Comparison of ENCODE assay signal across 9 mouse cellular contexts in the genomic region with DNA sequence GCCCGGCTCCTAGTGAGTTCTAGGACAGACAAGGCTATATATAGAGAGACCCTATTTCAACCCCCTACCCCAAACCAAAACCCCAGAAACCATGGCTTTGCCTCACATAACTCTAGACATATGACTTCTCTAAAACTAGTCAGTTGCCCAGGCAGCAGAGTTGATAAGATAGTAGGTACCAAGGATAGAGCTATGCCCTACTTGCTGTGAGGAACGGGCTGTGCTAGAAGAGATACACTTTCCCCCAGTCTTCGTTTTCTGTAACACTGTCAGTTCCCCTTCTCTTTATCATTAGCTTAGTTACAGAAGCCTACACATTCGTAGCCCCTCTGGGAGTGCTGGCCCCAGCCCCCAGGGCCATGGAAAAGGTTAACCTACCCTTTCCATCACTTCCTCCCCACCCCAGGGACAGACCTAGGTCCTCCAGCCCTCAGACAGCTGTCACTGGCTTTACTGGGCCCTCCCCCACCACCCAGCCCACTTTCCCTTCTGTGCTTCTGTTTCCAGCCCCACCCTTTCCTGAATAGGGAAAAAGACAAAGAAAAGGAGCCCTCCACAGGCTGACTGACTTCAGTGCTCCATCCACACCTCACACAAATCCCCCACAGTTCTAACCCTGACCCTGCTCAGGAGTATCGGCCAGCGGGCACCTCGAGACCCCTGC. TPM values are rescaled to one million over a fixed set of nuclear protein-coding genes. Genes with fewer than 3 reads are reported as not detected.
A peak's percentile ranks its signal among the peaks of the same experiment; 100 is the strongest.
DNase-seq lines count a peak whose midpoint lies in the region; ATAC-seq lines count a peak whose summit lies in the region.
"Had no signal": no experiment of that assay in that cellular context is flagged by ENCODE, and none has a peak within 500 bp of the region (broad histone marks: within the 10 kb centered on the region; RNA-seq: fewer than 3 reads in every experiment).

No protein-coding gene starts in this region.

- DNase-seq in lung, postnatal 10 days: peak; percentile 62
- no peak for DNase-seq in lung, postnatal 25 days (ENCODE audit: low spot score)
- DNase-seq in right cerebral cortex, adult 2 months (ENCODE audit: low spot score in 2 of 2): no peak
- DNase-seq in right cerebral cortex, postnatal 4 days: no peak
- DNase-seq in cerebellum, postnatal 14 days: no peak

- WGBS in embryonic facial prominence, embryonic 15.5 days: 79% methylated on average over 7 of the region's 7 CpGs
- 73% methylated on average over 7 of the region's 7 CpGs for WGBS in hindbrain, embryonic 12.5 days
- 89% methylated on average over 7 of the region's 7 CpGs for WGBS in neural tube, embryonic 12.5 days

- peak; percentile 17; the same call in 1 of the 2 replicates for ATAC-seq in embryonic facial prominence, embryonic 15.5 days (ENCODE audit: insufficient number of reproducible peaks, low FRiP score, low TSS enrichment, low read depth)
- no peak for ATAC-seq in hindbrain, embryonic 12.5 days (ENCODE audit: low FRiP score)
- ATAC-seq in neural tube, embryonic 12.5 days (ENCODE audit: low FRiP score, low read depth): no peak

- no peaks in the 10 kb centered on the region for H3K27me3 ChIP-seq in embryonic facial prominence, embryonic 15.5 days
- H3K27me3 ChIP-seq in hindbrain, embryonic 12.5 days: no peaks in the 10 kb centered on the region
- H3K27me3 ChIP-seq in neural tube, embryonic 12.5 days (replicated peaks): no peaks in the 10 kb centered on the region

- no peak overlapping the region for H3K9ac ChIP-seq in embryonic facial prominence, embryonic 15.5 days
- H3K9ac ChIP-seq in hindbrain, embryonic 12.5 days: peak overlapping the region; percentile 82
- peak overlapping the region; percentile 65 for H3K9ac ChIP-seq in neural tube, embryonic 12.5 days

- no peak overlapping the region for H3K27ac ChIP-seq in embryonic facial prominence, embryonic 15.5 days (replicated peaks)
- H3K27ac ChIP-seq in hindbrain, embryonic 12.5 days: peak overlapping the region; percentile 96
- H3K27ac ChIP-seq in neural tube, embryonic 12.5 days: no peak overlapping the region

- H3K4me1 ChIP-seq in embryonic facial prominence, embryonic 15.5 days: peaks cover 50% of the 10 kb centered on the region
- H3K4me1 ChIP-seq in hindbrain, embryonic 12.5 days: peaks cover 81% of the 10 kb centered on the region
- H3K4me1 ChIP-seq in neural tube, embryonic 12.5 days: peaks cover 81% of the 10 kb centered on the region

- 0 out of 2 replicates have a peak overlapping the region, but pooled peaks have one; percentile 10 for H3K4me2 ChIP-seq in embryonic facial prominence, embryonic 15.5 days (replicated peaks)
- H3K4me2 ChIP-seq in hindbrain, embryonic 12.5 days (replicated peaks): peak overlapping the region; percentile 74
- peak overlapping the region; percentile 70 for H3K4me2 ChIP-seq in neural tube, embryonic 12.5 days (replicated peaks)

- H3K36me3 ChIP-seq in embryonic facial prominence, embryonic 15.5 days: peaks cover 17% of the 10 kb centered on the region
- H3K36me3 ChIP-seq in hindbrain, embryonic 12.5 days: peaks cover 40% of the 10 kb centered on the region
- peaks cover 52% of the 10 kb centered on the region for H3K36me3 ChIP-seq in neural tube, embryonic 12.5 days

- no peaks in the 10 kb centered on the region for H3K9me3 ChIP-seq in embryonic facial prominence, embryonic 15.5 days (replicated peaks)
- H3K9me3 ChIP-seq in hindbrain, embryonic 12.5 days (replicated peaks): no peaks in the 10 kb centered on the region
- no peaks in the 10 kb centered on the region for H3K9me3 ChIP-seq in neural tube, embryonic 12.5 days

- H3K4me3 ChIP-seq in embryonic facial prominence, embryonic 15.5 days (replicated peaks): no peak overlapping the region
- peak overlapping the region; percentile 46 for H3K4me3 ChIP-seq in hindbrain, embryonic 12.5 days
- H3K4me3 ChIP-seq in neural tube, embryonic 12.5 days: peak overlapping the region; percentile 39

RNA-seq across cellular contexts. Expression of a gene that starts 12.9 kb away (rescaled TPM):
- polyA plus RNA-seq in embryonic facial prominence, embryonic 15.5 days (2015; fragmentation: Nextera tagmentation; extraction: Ambion mirVana): 72.1 and 82.0 TPM in 2 replicates
- polyA plus RNA-seq in hindbrain, embryonic 12.5 days (2016; fragmentation: Nextera tagmentation; extraction: Ambion mirVana): 161 and 178 TPM in 2 replicates
- 149 and 165 TPM in 2 replicates for polyA plus RNA-seq in neural tube, embryonic 12.5 days (2016; fragmentation: Nextera tagmentation; extraction: Ambion mirVana)

RNA-seq across cellular contexts. Expression of a gene that starts 16.2 kb away (rescaled TPM):
- polyA plus RNA-seq in embryonic facial prominence, embryonic 15.5 days (2015; fragmentation: Nextera tagmentation; extraction: Ambion mirVana): 4.1 and 4.4 TPM in 2 replicates
- polyA plus RNA-seq in hindbrain, embryonic 12.5 days (2016; fragmentation: Nextera tagmentation; extraction: Ambion mirVana): 1.2 and 1.3 TPM in 2 replicates
- 0.89 and 1.6 TPM in 2 replicates for polyA plus RNA-seq in neural tube, embryonic 12.5 days (2016; fragmentation: Nextera tagmentation; extraction: Ambion mirVana)
- polyA plus RNA-seq: kidney, embryonic 14.5 days had no signal

RNA-seq across cellular contexts. Expression of a gene that starts 18.7 kb away (rescaled TPM):
- polyA plus RNA-seq in embryonic facial prominence, embryonic 15.5 days (2015; fragmentation: Nextera tagmentation; extraction: Ambion mirVana): 3.1 and 3.6 TPM in 2 replicates
- 7.0 and 7.6 TPM in 2 replicates for polyA plus RNA-seq in hindbrain, embryonic 12.5 days (2016; fragmentation: Nextera tagmentation; extraction: Ambion mirVana)
- 6.8 and 7.0 TPM in 2 replicates for polyA plus RNA-seq in neural tube, embryonic 12.5 days (2016; fragmentation: Nextera tagmentation; extraction: Ambion mirVana)

RNA-seq across cellular contexts. Expression of a gene that starts 31.2 kb away (rescaled TPM):
- polyA plus RNA-seq in embryonic facial prominence, embryonic 15.5 days (2015; fragmentation: Nextera tagmentation; extraction: Ambion mirVana): 3.8 and 4.6 TPM in 2 replicates
- polyA plus RNA-seq in hindbrain, embryonic 12.5 days (2016; fragmentation: Nextera tagmentation; extraction: Ambion mirVana): 2.3 and 2.6 TPM in 2 replicates
- polyA plus RNA-seq in neural tube, embryonic 12.5 days (2016; fragmentation: Nextera tagmentation; extraction: Ambion mirVana): 1.7 and 2.0 TPM in 2 replicates

RNA-seq across cellular contexts. Expression of a gene that starts 50.2 kb away (rescaled TPM):
- polyA plus RNA-seq in embryonic facial prominence, embryonic 15.5 days (2015; fragmentation: Nextera tagmentation; extraction: Ambion mirVana): 43.4 and 44.1 TPM in 2 replicates
- polyA plus RNA-seq in hindbrain, embryonic 12.5 days (2016; fragmentation: Nextera tagmentation; extraction: Ambion mirVana): 29.0 and 30.5 TPM in 2 replicates
- 27.3 and 29.0 TPM in 2 replicates for polyA plus RNA-seq in neural tube, embryonic 12.5 days (2016; fragmentation: Nextera tagmentation; extraction: Ambion mirVana)

Comparison
In these comparisons a context has a peak if more than half of its experiments do, and no peak if none do; other contexts are left out.
1. H3K4me2 ChIP-seq: peak in every context shown above with its lines; median percentile 74 in hindbrain, embryonic 12.5 days; 70 in neural tube, embryonic 12.5 days; 10 in embryonic facial prominence, embryonic 15.5 days.